Mouse (Mus musculus): Measurements from ENCODE around the gene Vezf1. TPM values are rescaled to one million over a fixed set of nuclear protein-coding genes. Genes with fewer than 3 reads are reported as not detected.

Gene Vezf1
- polyA plus RNA-seq, 1 experiment = 18.5 TPM

DNA sequence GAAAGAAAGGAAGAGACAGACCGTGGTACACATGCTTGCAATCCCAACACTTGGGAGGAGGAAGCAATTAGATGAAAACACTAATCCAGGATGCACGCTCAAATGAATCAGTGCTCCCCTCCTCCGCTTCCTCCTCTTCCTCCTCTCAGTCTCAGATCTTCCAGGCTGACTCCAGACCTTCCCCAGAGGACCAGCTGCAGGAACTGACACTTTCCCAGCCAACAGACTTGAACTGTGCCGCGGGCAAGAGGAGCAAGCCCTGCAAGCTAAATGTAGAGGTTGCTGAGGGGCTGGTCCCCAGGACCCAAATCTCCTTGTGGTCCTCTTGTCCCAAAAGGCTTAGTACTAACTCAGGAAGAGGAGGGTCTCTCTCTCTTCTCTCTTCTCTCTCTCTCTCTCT, 21.1 kb downstream of the Vezf1 start:
- no peak for TF ChIP-seq POLR2A (IDR thresholded peaks at IDR 0.05; ENCODE audit: extremely low read depth, insufficient read depth, low read length)
- no peak for TF ChIP-seq CTCF (IDR thresholded peaks at IDR 0.05; ENCODE audit: extremely low read depth, insufficient read depth, low read length)
- no peaks in the 10 kb centered on the region for H3K4me1 ChIP-seq (ENCODE audit: control insufficient read depth, insufficient read depth, low read length)

DNA sequence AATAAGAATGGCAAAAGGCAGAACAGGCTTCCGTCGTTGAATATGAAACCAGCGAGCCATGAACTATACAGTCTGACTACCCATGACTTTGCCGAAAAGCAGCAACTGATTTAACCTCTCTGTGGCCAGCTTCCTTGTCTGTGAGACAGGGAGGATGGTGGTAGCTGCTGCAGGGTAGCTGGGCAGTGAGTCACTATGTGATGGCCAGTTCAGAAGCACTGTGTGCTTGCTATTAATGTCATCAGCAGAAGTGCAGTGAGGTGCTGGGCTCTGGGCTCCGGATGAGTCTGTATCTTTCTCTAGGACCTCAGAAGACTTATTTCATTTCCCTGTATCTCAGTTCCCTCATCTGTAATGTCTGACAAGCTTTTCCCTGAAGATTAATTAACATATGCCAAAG, 22.2 kb downstream of the Vezf1 start:
- no peak for TF ChIP-seq POLR2A (IDR thresholded peaks at IDR 0.05; ENCODE audit: extremely low read depth, insufficient read depth, low read length)
- no peak for TF ChIP-seq CTCF (IDR thresholded peaks at IDR 0.05; ENCODE audit: extremely low read depth, insufficient read depth, low read length)
- Histone ChIP-seq H3K4me3 (ENCODE audit: insufficient read depth, low read length) (no peak overlapping the region), H3K4me1 (ENCODE audit: control insufficient read depth, insufficient read depth, low read length) (no peaks in the 10 kb centered on the region), H3K27ac (ENCODE audit: insufficient read depth, low read length) (no peak overlapping the region)

More for the DNA sequence above, 21.1 kb downstream of the Vezf1 start:
- no peak overlapping the region for H3K27ac ChIP-seq (ENCODE audit: insufficient read depth, low read length)
- no peak overlapping the region for H3K4me3 ChIP-seq (ENCODE audit: insufficient read depth, low read length)

DNA sequence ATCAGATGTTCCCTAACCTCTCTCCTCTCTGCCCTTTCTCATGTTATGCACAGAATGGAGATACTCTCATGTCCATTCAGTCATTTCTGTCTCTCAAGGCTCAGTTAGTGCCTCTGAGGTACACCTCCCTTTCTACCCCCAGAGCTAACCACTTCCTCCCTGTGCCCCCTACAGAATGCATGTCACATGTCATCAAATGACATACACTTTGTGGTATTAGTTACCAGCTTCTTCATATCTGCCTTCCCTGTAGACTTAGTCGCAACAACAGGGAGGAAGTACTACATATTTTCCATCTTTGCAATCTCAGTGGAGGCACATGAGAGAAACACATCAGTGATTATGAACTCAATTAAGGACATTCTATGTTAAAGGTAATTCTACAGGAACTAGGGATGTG, 23.9 kb downstream of the Vezf1 start:
- Histone ChIP-seq H3K4me3 (ENCODE audit: insufficient read depth, low read length) (no peak overlapping the region), H3K27ac (ENCODE audit: insufficient read depth, low read length) (no peak overlapping the region), H3K4me1 (ENCODE audit: control insufficient read depth, insufficient read depth, low read length) (no peaks in the 10 kb centered on the region)
- no peak for TF ChIP-seq POLR2A (IDR thresholded peaks at IDR 0.05; ENCODE audit: extremely low read depth, insufficient read depth, low read length)

DNA sequence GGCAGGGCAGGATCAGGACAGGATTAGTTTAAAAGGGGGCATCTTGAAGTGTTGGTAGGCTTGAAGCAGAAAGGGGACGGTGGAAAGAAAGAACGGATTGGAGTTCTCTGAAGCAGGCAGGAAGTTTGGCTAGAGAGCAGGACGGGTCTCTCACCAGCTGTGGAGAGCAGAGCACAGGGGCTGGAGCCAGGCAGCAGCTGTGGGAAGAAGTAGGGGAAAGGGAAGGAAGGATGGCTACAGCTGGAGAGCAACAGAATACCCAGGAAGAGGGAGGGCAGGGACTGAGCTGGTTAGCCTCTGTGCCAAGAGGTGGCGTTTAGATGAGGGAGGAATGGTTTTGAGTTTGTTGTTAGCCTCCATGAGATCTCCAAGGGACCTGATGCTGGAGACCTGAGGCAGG, 29.1 kb downstream of the Vezf1 start:
- TF ChIP-seq CTCF (IDR thresholded peaks at IDR 0.05; ENCODE audit: extremely low read depth, insufficient read depth, low read length) (no peak), POLR2A (IDR thresholded peaks at IDR 0.05; ENCODE audit: extremely low read depth, insufficient read depth, low read length) (0 out of 2 replicates have a peak, but pooled peaks have one; percentile 9)
- H3K4me1 ChIP-seq (ENCODE audit: control insufficient read depth, insufficient read depth, low read length) = no peaks in the 10 kb centered on the region
- H3K27ac ChIP-seq (ENCODE audit: insufficient read depth, low read length) = no peak overlapping the region
- H3K4me3 ChIP-seq (ENCODE audit: insufficient read depth, low read length) = no peak overlapping the region

DNA sequence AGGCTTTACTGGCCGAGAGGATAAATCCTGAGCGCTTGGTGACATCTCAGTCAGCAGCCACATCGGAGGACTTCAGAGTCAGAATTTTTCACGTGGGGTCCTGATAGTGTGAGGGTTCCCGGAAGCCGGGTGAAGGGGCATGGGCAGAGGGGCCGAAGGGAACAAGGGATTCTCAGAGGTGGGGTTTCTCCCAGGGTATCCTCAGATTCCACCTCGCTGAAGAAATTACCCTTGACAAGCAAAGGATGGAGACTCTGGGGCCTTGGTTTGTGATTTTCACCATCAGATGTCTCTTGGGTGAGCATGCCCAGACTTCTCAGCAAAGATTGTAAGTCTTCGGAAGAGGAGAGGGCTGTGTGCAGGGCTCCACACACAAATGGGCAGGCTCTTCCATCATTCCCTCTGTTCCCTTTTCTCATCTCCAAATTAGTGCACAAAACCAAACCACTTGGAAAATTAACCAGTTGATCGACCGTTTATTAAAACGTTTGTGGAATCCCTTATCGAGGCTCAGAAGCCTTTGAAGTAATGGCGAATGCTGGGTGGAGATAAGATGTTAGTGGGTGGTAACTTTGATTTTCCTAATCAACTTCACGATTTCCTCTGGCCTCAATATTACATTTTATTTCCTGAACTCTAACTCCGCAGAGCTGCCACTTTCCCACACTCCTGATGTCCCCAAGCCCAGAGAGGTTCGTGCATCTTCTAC, 30.1 kb downstream of the Vezf1 start, which contains the start of gene Cuedc1:
TSS of gene Cuedc1 (plus strand) at position 38 of the 709 bp plus-strand sequence.
- Histone ChIP-seq H3K4me1 (ENCODE audit: control insufficient read depth, insufficient read depth, low read length) (no peaks in the 10 kb centered on the region), H3K4me3 (ENCODE audit: insufficient read depth, low read length) (peak within 1 kb of the TSS; percentile 46), H3K27ac (ENCODE audit: insufficient read depth, low read length) (peak within 1 kb of the TSS; percentile 48)
- TF ChIP-seq POLR2A (IDR thresholded peaks at IDR 0.05; ENCODE audit: extremely low read depth, insufficient read depth, low read length) (no peak), CTCF (IDR thresholded peaks at IDR 0.05; ENCODE audit: extremely low read depth, insufficient read depth, low read length) (no peak)

DNA sequence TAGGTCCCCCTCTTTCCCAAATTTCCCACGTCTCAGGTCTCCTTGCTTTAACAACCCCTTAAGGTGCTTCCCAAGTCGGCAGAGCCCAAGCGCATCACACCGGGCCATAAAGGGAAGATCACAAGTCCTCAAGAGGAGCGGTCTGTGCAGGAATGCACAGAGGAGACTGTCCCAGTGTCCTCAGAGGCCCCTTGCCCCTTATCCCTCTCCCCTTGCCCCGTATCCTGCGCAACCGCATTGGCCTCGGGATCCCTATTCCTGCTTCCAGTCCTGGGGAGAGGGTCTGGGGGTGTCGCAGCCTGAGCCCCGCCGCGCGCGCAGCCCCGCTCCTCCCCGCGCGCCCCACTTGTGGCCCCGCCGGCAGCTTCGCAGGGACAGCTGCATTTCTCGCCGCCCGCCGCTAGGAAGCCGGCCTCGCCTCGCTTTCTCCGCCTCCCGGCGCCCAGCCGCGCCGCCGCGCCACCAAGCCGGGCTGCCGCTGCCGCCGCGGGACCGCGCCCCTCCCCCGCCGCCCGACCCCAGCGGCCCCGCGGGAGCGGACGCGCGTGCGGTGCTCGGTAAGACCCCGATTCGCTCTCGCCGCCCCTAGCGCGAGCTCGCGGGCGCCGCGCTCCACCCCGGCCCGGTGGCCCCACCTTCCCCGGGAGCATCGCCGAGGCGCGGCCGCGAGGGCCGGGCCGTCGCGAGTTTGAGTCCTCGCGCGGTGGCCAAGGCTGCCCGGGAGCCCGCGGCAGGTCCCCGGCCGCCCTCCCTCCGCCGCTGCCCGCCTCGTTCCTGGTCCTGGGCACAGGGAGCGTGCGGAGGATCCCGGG, 30.9 kb downstream of the Vezf1 start:
- no peaks in the 10 kb centered on the region for H3K4me1 ChIP-seq (ENCODE audit: control insufficient read depth, insufficient read depth, low read length)
- H3K27ac ChIP-seq (ENCODE audit: insufficient read depth, low read length) = peak overlapping the region; percentile 40
- TF ChIP-seq CTCF (IDR thresholded peaks at IDR 0.05; ENCODE audit: extremely low read depth, insufficient read depth, low read length) (no peak), POLR2A (IDR thresholded peaks at IDR 0.05; ENCODE audit: extremely low read depth, insufficient read depth, low read length) (no peak)
- peak overlapping the region; percentile 46 for H3K4me3 ChIP-seq (ENCODE audit: insufficient read depth, low read length)

DNA sequence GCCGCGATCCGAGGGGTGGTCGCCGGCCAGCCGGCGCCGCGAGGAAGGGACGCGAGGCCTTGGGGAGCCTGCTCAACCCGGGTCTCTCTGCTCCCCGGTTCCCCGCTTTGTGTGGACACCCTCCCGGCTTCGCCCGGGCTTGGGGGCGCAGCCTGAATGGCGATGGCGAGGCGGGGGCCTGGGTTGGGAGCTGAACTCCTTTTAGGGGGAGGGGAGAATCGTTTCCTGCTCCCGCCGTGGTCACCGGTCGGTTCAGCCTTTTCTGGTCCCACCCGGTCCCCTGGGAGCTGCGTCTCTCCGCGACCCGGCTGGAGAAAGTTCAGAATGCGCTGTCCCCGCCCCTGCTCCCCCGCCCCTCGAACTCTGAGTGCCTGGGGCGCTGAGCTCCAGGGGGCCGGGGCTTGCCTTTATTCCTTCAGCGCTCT, 31.5 kb downstream of the Vezf1 start:
- TF ChIP-seq POLR2A (IDR thresholded peaks at IDR 0.05; ENCODE audit: extremely low read depth, insufficient read depth, low read length) (peak; percentile 50; the same call in 1 of the 2 replicates), CTCF (IDR thresholded peaks at IDR 0.05; ENCODE audit: extremely low read depth, insufficient read depth, low read length) (no peak)
- Histone ChIP-seq H3K4me3 (ENCODE audit: insufficient read depth, low read length) (peak overlapping the region; percentile 46), H3K4me1 (ENCODE audit: control insufficient read depth, insufficient read depth, low read length) (no peaks in the 10 kb centered on the region), H3K27ac (ENCODE audit: insufficient read depth, low read length) (peak overlapping the region; percentile 40)

DNA sequence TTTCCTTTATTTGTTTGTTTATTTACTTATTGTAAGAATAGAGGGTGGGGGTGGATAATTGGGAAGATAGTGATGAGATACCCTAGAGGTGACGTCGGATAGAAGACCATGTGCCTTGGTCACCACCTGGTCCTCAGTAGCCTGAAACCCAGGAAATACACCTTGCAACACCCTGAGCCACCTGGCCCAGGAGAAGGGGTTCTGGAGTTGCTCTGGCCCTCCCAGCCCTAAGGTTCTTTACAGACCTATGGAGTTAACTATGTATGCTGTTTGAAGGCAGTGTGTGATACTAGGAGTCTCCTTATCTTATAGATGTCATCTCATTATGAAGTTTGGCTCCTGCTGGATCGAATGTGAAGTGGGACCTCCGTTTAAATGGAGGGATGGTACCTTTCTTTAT, 32.1 kb downstream of the Vezf1 start:
- Histone ChIP-seq H3K4me1 (ENCODE audit: control insufficient read depth, insufficient read depth, low read length) (no peaks in the 10 kb centered on the region), H3K27ac (ENCODE audit: insufficient read depth, low read length) (no peak overlapping the region), H3K4me3 (ENCODE audit: insufficient read depth, low read length) (peak overlapping the region; percentile 46; the same call in 1 of the 2 replicates)
- TF ChIP-seq POLR2A (IDR thresholded peaks at IDR 0.05; ENCODE audit: extremely low read depth, insufficient read depth, low read length) = no peak
- TF ChIP-seq CTCF (IDR thresholded peaks at IDR 0.05; ENCODE audit: extremely low read depth, insufficient read depth, low read length) = no peak

DNA sequence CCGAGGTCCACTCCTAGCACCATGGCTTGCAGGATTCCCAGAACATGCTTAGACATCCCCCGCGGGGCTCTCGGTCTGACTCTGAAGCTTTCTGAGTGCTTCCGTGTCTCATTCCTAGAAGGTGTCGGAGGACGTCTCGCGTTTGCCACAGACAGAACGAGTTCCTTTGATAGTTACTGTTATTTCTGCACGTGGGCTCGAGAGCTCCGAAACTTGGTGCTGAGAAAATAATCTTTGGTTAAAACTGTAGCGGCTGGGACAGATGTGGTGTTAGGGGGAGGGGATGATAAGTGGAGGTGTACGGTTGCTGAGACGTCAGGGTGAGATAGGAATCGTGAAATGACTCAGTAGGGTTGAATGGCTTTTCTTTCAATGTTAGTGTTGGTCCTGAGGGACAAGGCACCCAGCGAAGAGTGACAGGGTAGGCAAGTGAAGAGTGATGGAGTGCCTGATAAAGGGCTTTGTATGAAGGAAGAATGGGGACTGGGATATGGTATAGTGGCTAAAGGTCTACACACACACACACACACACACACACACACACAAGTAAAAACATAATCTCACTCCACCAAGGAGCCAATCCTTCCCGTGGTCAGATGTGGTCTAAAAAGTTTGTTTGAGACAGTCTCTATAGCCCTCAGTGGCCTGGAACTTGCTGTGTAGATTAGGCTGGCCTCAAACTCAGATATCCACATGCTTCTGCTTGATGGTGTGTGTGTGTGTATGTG, 35.3 kb downstream of the Vezf1 start:
- Histone ChIP-seq H3K27ac (ENCODE audit: insufficient read depth, low read length) (no peak overlapping the region), H3K4me3 (ENCODE audit: insufficient read depth, low read length) (no peak overlapping the region), H3K4me1 (ENCODE audit: control insufficient read depth, insufficient read depth, low read length) (no peaks in the 10 kb centered on the region; the same call in 1 of the 2 replicates)
- no peak for TF ChIP-seq POLR2A (IDR thresholded peaks at IDR 0.05; ENCODE audit: extremely low read depth, insufficient read depth, low read length)
